Mouse (Mus musculus): ENCODE measurements around the gene Fuk. TPM values are rescaled to one million over a fixed set of nuclear protein-coding genes. Genes with fewer than 3 reads are reported as not detected.

Fuk gene
- polyA plus RNA-seq, 1 experiment from 2014 or later: 10.0 TPM

DNA sequence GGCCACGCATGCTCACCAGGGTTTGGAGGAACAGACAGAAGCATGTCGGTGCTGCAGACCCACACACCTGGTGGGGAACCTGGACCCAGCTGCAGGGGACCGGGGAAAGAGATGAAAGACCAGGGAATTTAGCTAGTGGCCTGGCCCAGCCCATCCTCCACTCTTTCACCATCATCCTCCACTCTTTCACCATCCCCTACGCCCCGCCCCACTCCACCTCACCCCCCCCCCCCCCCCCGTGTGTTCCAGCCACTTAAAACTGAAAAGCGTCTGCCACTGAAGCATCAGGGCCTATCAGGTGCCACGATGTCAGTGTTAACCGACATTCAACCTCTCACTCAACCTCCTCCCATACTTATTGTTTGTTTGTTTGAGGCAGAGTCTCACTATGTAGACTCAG lies 7.0 kb downstream of the Fuk start:
- Histone ChIP-seq H3K4me2 (no peak overlapping the region), H3K4me3 (no peak overlapping the region), H3K9ac (no peak overlapping the region), H3K27me3 (replicated peaks) (no peaks in the 10 kb centered on the region), H3K27ac (ENCODE audit: poor library complexity, severe bottlenecking) (no peak overlapping the region), H3K4me1 (replicated peaks) (peaks cover 2% of the 10 kb centered on the region; the same call in 1 of the 2 replicates), H3K9me3 (replicated peaks) (no peaks in the 10 kb centered on the region), H3K36me3 (peaks cover 56% of the 10 kb centered on the region)
- no peak for ATAC-seq (ENCODE audit: insufficient number of reproducible peaks, low FRiP score)
- WGBS: 66% methylated on average over 9 of the region's 9 CpGs

DNA sequence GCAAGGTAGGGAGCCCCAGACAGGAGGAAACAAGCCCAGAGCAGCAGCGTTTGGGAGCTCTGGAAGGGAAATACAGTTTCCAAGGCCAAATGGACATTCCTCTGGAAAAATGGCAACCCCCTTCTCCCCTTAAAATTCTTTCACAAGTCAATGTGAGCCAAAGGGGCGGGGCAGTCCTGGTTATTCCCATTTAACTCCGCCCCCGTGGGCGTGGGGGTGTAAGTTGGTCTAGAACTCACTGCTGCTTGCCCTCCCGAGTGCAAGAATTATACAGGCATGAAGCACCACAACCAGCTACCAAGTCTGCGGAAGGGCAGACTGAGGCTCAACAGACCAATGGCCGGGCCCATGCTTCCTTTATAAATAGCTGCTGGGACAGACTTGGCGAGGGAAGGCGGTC lies 7.4 kb downstream of the Fuk start:
- ATAC-seq (ENCODE audit: insufficient number of reproducible peaks, low FRiP score): no peak
- WGBS: 79% methylated on average over 10 of the region's 10 CpGs
- H3K4me1 ChIP-seq (replicated peaks): peaks cover 6% of the 10 kb centered on the region
- H3K4me2 ChIP-seq: no peak overlapping the region
- H3K9me3 ChIP-seq (replicated peaks): no peaks in the 10 kb centered on the region
- H3K27ac ChIP-seq (ENCODE audit: poor library complexity, severe bottlenecking): no peak overlapping the region
- H3K36me3 ChIP-seq: peaks cover 58% of the 10 kb centered on the region
- no peaks in the 10 kb centered on the region for H3K27me3 ChIP-seq (replicated peaks)
- H3K4me3 ChIP-seq: no peak overlapping the region
- no peak overlapping the region for H3K9ac ChIP-seq

DNA sequence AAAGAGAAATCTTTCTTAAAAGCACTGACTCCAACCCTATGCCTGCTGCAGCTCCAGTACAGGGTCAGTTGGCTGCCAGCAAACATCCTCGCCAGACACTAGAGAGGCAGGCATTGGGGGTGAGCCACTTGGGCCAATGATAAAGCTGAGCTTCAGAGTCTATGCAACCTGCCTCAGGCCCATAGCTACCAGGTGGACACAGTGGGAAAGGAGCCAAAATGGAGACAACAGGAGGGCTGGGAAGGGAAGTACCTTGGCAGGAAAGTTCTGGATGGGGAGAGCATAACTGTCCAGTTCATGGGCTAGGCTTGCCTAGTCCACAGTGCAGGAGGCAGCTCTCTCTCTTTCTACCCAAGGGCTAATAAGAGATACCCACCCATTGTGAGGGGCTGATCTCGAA lies 9.4 kb downstream of the Fuk start:
- no peak for ATAC-seq (ENCODE audit: insufficient number of reproducible peaks, low FRiP score)
- Histone ChIP-seq H3K27me3 (replicated peaks) (no peaks in the 10 kb centered on the region), H3K9me3 (replicated peaks) (no peaks in the 10 kb centered on the region), H3K36me3 (peaks cover 57% of the 10 kb centered on the region), H3K4me3 (no peak overlapping the region), H3K27ac (ENCODE audit: poor library complexity, severe bottlenecking) (no peak overlapping the region), H3K4me2 (no peak overlapping the region), H3K4me1 (replicated peaks) (peaks cover 8% of the 10 kb centered on the region), H3K9ac (no peak overlapping the region)
- 92% methylated on average over 2 of the region's 2 CpGs for WGBS

DNA sequence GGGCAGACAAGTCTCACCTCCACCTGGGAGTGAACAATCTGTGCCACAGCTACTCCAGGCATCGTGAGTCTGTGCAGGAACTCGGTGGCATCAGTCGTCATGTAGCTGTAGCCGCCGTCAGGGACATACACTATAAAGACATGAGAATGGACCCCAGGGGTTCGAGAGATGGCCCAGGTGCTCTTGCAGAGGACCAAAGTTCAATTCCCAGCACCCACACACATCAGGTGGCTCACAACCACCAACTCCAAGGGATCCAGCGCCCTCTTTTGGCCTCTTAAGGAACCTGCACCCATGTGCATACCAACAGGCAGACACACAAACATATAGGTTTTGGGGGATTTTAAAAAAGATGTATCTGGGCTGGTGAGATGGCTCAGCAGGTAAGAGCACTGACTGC lies 10.2 kb downstream of the Fuk start:
- 83% methylated on average over 7 of the region's 7 CpGs for WGBS
- no peaks in the 10 kb centered on the region for H3K27me3 ChIP-seq (replicated peaks)
- no peak overlapping the region for H3K9ac ChIP-seq
- no peak for ATAC-seq (ENCODE audit: insufficient number of reproducible peaks, low FRiP score)
- no peak overlapping the region for H3K27ac ChIP-seq (ENCODE audit: poor library complexity, severe bottlenecking)
- H3K9me3 ChIP-seq (replicated peaks): no peaks in the 10 kb centered on the region
- H3K4me3 ChIP-seq: no peak overlapping the region
- peaks cover 57% of the 10 kb centered on the region for H3K36me3 ChIP-seq
- H3K4me2 ChIP-seq: no peak overlapping the region
- peaks cover 8% of the 10 kb centered on the region for H3K4me1 ChIP-seq (replicated peaks)

DNA sequence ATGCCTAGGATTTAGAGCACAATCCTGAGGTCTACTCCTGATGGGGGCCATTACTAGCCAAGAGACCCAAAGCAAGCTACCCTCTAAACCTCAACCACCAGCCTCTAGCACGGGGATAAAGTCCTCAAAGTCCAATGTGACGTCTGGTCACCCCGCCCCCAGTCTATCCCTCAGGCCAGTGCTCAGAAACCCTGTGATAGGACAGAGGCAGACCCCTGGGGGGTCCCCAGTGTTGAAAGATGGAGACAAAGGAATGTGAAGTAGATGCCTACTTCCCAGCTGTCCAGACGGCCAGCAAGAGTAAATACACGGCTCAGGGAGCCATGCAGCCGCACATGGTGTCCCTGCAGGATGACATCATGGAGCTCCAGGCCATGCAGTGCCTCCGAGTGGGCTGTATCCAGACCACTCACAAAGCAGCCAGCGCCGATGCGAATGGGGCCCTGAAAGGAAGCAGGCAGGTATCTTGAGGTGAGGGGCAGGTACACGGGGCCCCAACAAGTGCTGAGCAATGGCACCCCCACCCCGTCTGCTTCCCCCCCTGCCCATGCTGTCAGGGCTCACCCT lies 12.3 kb downstream of the Fuk start:
- Histone ChIP-seq H3K36me3 (peaks cover 74% of the 10 kb centered on the region), H3K4me2 (no peak overlapping the region), H3K9ac (no peak overlapping the region), H3K27ac (ENCODE audit: poor library complexity, severe bottlenecking) (0 out of 2 replicates have a peak overlapping the region, but pooled peaks have one; percentile 5), H3K4me1 (replicated peaks) (peaks cover 8% of the 10 kb centered on the region), H3K9me3 (replicated peaks) (no peaks in the 10 kb centered on the region), H3K4me3 (no peak overlapping the region), H3K27me3 (replicated peaks) (no peaks in the 10 kb centered on the region)
- no peak for ATAC-seq (ENCODE audit: insufficient number of reproducible peaks, low FRiP score)
- WGBS: 53% methylated on average over 12 of the region's 12 CpGs

DNA sequence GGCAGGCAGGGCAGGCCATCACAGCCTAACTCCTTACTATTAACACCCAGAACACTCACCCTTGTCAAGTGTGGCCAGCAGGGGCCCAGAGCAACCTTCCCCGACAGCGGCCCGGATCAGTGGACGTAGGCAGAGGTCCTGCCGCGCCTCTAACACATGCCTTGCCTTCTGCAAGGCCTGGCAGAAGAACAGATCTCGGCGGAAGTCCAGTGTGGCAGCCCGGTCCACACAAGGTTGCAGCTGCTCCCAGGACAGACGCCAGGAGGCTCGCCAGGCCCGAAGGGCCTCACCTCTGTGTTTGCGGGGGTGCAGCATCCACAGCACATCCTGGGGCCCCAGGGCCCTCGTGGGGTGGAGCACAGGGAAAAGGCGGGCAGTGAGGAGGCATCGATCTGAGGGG lies 13.4 kb downstream of the Fuk start:
- Histone ChIP-seq H3K27ac (ENCODE audit: poor library complexity, severe bottlenecking) (no peak overlapping the region), H3K27me3 (replicated peaks) (no peaks in the 10 kb centered on the region), H3K9ac (no peak overlapping the region), H3K36me3 (peaks cover 75% of the 10 kb centered on the region), H3K4me2 (no peak overlapping the region), H3K4me1 (replicated peaks) (peaks cover 8% of the 10 kb centered on the region), H3K9me3 (replicated peaks) (no peaks in the 10 kb centered on the region), H3K4me3 (no peak overlapping the region)
- no peak for ATAC-seq (ENCODE audit: insufficient number of reproducible peaks, low FRiP score)
- WGBS: 82% methylated on average over 16 of the region's 16 CpGs

DNA sequence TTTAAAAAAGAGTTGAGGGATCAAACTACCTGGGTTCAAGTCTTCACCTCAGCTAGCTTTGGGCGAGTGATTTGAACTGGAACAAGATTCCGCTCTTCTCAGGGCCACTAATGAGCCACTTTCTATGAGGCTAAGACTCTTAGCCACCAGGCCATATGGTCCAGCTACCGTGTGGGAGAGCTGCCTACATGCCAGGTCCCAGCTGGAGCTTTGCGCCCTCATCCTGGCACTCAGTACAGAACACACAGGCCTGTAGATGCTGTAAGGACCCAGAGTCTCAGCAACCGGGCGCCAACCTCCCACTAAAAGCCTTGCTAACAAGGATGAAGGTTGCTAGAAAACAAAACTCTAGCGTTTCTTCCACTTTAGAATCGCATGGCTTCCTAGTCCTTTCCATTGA lies 13.8 kb downstream of the Fuk start:
- ATAC-seq (ENCODE audit: insufficient number of reproducible peaks, low FRiP score): no peak
- H3K4me1 ChIP-seq (replicated peaks): peaks cover 8% of the 10 kb centered on the region
- peaks cover 78% of the 10 kb centered on the region for H3K36me3 ChIP-seq
- H3K9ac ChIP-seq: no peak overlapping the region
- no peaks in the 10 kb centered on the region for H3K27me3 ChIP-seq (replicated peaks)
- no peak overlapping the region for H3K4me3 ChIP-seq
- no peak overlapping the region for H3K4me2 ChIP-seq
- no peak overlapping the region for H3K27ac ChIP-seq (ENCODE audit: poor library complexity, severe bottlenecking)
- 89% methylated on average over 8 of the region's 8 CpGs for WGBS
- H3K9me3 ChIP-seq (replicated peaks): no peaks in the 10 kb centered on the region

DNA sequence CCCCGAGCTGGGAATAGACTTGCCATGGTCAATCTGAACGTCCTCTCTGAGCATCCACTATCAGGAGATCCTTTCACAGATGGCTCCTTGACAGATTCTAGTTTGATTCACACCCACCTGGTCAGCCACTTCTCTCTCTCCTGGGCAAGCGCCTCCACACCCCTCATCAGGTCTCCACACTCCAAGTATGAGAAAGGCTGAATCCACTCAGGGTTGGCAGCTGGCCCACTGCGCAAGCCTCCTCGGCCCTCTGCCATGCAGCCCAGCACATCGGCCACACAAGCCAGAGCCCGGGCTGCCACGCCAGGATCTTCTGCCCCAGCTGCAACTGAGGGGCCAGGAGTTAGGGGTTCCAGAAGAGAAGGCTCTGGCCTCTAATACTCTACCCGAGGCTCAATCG lies 14.7 kb downstream of the Fuk start:
- no peak overlapping the region for H3K9ac ChIP-seq
- H3K4me2 ChIP-seq: no peak overlapping the region
- H3K9me3 ChIP-seq (replicated peaks): no peaks in the 10 kb centered on the region
- H3K27me3 ChIP-seq (replicated peaks): no peaks in the 10 kb centered on the region
- WGBS: 88% methylated on average over 10 of the region's 10 CpGs
- H3K36me3 ChIP-seq: peaks cover 78% of the 10 kb centered on the region
- H3K4me1 ChIP-seq (replicated peaks): peaks cover 8% of the 10 kb centered on the region
- H3K27ac ChIP-seq (ENCODE audit: poor library complexity, severe bottlenecking): no peak overlapping the region
- ATAC-seq (ENCODE audit: insufficient number of reproducible peaks, low FRiP score): no peak
- no peak overlapping the region for H3K4me3 ChIP-seq

DNA sequence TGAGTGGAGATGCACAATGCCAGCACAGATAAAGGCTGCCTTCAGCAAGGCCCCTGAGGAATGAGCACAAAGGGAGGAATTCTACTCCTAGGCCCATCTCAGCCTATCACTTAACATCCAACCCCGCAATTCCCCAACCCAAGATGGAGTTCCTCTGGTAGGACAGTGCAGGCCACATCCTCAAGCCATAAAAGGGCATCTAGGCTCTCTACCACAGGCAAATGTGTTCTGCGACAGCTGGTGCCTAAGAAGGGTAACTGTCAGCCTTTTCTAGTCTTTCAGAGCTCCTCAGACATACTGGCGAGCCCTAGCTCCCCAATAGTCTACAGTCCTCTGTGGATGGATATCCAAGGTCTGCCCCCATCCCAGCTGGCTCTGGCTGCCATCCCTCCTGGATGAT lies 15.7 kb downstream of the Fuk start:
- WGBS: 75% methylated on average over 3 of the region's 3 CpGs
- Histone ChIP-seq H3K4me2 (no peak overlapping the region), H3K27me3 (replicated peaks) (no peaks in the 10 kb centered on the region), H3K4me3 (no peak overlapping the region), H3K36me3 (peaks cover 83% of the 10 kb centered on the region), H3K9ac (no peak overlapping the region), H3K9me3 (replicated peaks) (no peaks in the 10 kb centered on the region), H3K27ac (ENCODE audit: poor library complexity, severe bottlenecking) (no peak overlapping the region), H3K4me1 (replicated peaks) (peaks cover 8% of the 10 kb centered on the region)
- no peak for ATAC-seq (ENCODE audit: insufficient number of reproducible peaks, low FRiP score)

DNA sequence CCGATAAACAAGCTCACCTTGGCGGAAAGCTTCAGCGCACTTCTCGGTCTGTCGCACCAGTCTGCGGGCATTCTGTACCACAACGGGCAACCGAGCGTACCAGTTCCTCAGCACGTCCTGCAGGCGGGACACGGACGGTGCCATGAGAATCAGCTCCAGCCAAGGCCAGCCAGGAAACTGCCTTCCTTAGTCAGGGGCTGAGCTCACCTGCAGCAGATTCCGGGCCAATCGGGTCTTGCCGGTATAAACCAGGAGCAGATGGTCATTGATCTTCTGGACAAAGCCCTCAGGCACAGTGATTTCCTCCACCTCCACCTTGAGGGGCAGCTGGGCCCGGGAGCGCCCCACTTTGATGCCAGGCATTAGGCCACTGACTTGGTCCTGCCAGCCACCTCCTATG lies 18.5 kb downstream of the Fuk start:
- ATAC-seq (ENCODE audit: insufficient number of reproducible peaks, low FRiP score): no peak
- Histone ChIP-seq H3K4me3 (no peak overlapping the region), H3K27ac (ENCODE audit: poor library complexity, severe bottlenecking) (no peak overlapping the region)

DNA sequence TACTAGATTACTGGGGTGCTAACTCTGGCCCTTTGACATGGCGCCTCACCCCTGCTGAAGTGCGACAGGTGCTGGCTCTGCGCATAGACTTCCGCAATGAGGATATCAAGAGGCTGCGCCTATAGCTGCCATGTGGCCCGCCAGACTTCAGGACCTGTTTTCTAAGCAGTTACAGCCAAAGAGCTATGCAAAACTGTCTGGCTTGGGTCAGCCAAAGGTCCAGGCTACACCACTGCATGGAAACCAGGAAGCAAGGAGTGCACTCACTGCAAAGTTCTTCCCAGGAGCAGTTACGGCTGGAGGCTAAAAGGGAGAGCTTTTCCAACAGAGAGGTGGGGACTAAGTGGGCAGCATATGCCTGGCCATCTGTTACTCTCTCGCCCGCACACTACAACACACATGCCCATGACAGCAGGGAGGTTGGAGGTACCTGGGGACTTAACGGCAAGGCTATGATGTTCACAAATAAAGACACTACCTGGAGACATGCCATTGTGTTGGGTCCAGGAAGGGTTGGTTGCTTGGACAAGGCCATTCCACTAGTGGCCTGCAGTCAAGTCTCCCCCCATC lies 20.5 kb downstream of the Fuk start:
- Histone ChIP-seq H3K9ac (no peak overlapping the region), H3K27ac (ENCODE audit: poor library complexity, severe bottlenecking) (no peak overlapping the region), H3K4me2 (no peak overlapping the region), H3K9me3 (replicated peaks) (no peaks in the 10 kb centered on the region), H3K4me1 (replicated peaks) (no peaks in the 10 kb centered on the region), H3K36me3 (peaks cover 92% of the 10 kb centered on the region), H3K27me3 (replicated peaks) (no peaks in the 10 kb centered on the region), H3K4me3 (no peak overlapping the region)
- no peak for ATAC-seq (ENCODE audit: insufficient number of reproducible peaks, low FRiP score)
- 94% methylated on average over 10 of the region's 10 CpGs for WGBS

More for the DNA sequence above, 18.5 kb downstream of the Fuk start:
- no peak overlapping the region for H3K4me2 ChIP-seq
- 94% methylated on average over 18 of the region's 18 CpGs for WGBS
- H3K4me1 ChIP-seq (replicated peaks): no peaks in the 10 kb centered on the region
- no peak overlapping the region for H3K9ac ChIP-seq
- no peaks in the 10 kb centered on the region for H3K27me3 ChIP-seq (replicated peaks)
- H3K9me3 ChIP-seq (replicated peaks): no peaks in the 10 kb centered on the region
- H3K36me3 ChIP-seq: peaks cover 91% of the 10 kb centered on the region

DNA sequence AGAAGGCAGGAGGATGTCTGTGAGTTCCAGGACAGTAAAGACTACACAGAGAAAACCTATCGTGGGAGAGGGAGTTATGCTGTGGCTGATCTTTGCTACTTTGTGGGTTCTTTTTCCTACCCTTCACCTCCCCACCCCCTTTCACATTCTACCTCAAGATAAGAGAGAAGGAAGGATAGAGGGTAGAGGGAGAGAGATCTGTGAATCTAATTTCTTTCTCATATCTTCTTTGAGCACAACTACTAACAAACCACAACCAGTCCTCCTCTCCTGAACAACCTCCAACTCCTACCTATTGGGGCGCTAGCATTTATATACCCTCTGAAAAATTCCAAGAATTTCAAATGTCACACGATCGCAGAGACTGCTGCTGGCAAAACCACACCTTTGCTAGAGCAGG lies 24.4 kb downstream of the Fuk start:
- Histone ChIP-seq H3K36me3 (peaks cover 94% of the 10 kb centered on the region), H3K4me1 (replicated peaks) (no peaks in the 10 kb centered on the region), H3K4me3 (no peak overlapping the region), H3K9ac (no peak overlapping the region), H3K9me3 (replicated peaks) (no peaks in the 10 kb centered on the region), H3K27ac (ENCODE audit: poor library complexity, severe bottlenecking) (no peak overlapping the region), H3K4me2 (no peak overlapping the region), H3K27me3 (replicated peaks) (no peaks in the 10 kb centered on the region)
- 79% methylated on average over 4 of the region's 4 CpGs for WGBS
- no peak for ATAC-seq (ENCODE audit: insufficient number of reproducible peaks, low FRiP score)

All from heart, embryonic 12.5 days (tissue).